Mouse (Mus musculus): ENCODE data around the gene Zdhhc9.

Zdhhc9 gene

DNA sequence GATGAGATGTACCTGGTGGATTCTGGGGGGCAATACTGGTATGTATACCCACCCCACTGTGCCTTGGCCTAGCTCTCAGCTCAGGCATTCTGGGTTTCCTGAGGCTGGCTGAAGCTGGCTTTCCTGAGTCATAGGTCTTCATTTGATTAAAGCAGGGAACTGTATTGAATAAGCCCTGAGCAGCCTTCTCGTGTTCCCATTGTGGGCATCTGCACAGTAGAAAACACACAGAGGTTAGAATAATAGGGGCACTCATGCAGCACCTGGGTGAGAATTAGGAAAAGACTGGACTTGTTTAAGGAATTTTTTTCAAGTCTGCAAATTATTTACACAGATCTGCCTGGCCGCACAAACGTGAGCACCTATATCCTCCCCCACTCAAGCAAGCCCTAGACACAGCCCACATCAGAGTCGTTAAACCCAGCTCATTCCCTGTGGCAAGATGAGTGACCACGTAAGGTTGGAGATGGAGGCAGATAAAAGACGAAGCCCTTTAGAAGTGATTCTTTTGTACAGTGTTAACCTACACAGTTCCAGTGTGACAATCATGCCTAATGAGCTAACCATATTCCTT lies 81.7 kb downstream of the Zdhhc9 start:
- no peak for DNase-seq (ENCODE audit: low read depth, low spot score)

GRCm38 (mm10) chrX:48124132-48125071 lies 84.3 kb downstream of the Zdhhc9 start:
- DNase-seq (ENCODE audit: low read depth, low spot score), result peak; percentile 24

Measured in c-Kit-negative CD71-positive TER-119-positive erythroid progenitor cells, embryonic 14.5 days (primary cell).